Mouse (Mus musculus) cerebellum, adult 9-11 months (tissue): ENCODE measurements at regions not wholly inside any gene's neighbourhood (a gene's known extent, or its start where the extent isn't known, plus 50 kb on each side); places are given as distances from the start of the nearest gene placed in this dataset.

Experiments used
- DNase-seq: peaks from one replicate; pipeline ENCODE4 v3.0.0; 2022

DNA sequence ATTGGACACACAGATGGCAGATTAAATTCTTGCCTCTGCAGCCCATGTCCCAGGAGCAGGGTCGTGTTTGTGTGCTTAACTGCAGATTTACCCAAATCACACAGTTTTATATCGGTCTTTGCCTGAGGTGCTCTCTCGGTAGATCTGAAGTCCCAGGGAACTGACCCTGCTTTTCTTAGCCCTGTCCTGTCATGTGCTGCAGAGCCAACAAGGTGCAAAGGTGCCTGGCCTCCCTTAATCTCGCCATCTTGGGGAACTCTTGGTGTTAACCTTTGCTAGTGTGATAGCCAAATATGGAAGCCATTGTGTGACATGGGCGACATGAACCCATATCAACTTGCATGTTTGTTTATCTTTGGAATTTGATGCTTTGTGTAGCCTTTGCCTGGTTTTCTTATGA lies 107.1 kb upstream of the Lyplal1 start:
- DNase-seq: no peak

GRCm38 (mm10) chr1:186223417-186223816 lies 106.3 kb upstream of the Lyplal1 start:
- DNase-seq: no peak

GRCm38 (mm10) chr1:186218995-186219394 lies 101.9 kb upstream of the Lyplal1 start:
- DNase-seq: no peak

GRCm38 (mm10) chr1:186217198-186217597 lies 100.1 kb upstream of the Lyplal1 start:
- no peak for DNase-seq

DNA sequence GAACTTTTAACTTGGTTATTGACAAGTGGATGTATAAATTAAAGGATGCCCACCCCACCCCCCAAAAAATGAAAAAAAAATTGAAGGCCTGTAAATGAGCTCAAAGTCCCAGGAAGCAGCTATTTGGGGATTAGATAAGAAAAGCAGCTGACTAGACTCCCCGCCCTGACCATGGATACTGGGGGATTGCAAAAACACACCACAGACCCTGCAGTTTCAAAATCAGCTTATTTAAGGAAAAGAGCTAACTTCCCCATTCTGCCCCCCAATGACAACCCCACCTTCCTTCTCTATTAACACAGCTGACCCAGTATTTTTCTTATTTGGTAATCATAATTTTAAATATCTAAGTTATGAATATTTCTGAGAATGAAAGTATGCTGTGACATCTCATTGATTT lies 87.0 kb upstream of the Lyplal1 start:
- no peak for DNase-seq

GRCm38 (mm10) chr1:186202536-186202935 lies 85.4 kb upstream of the Lyplal1 start:
- DNase-seq: no peak

DNA sequence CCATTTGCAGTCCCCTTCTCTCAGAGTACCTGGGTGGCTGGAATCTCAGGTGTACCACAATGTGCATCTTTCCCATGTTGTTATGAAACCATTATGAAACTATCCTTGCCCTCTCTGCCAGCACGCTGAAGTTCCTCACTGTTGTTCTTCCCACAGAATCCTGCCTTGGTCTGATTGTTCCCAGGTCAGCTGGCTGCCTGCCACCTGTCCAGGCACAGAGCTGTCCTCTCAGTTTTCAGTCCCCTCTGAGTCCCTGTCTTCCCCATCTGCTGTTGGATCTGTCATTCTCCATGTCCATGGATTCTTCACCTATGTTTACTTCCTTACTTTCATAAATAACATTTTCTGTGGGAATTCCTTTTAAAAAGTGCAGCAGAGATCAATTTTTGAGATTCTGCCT lies 81.3 kb upstream of the Lyplal1 start:
- no peak for DNase-seq

DNA sequence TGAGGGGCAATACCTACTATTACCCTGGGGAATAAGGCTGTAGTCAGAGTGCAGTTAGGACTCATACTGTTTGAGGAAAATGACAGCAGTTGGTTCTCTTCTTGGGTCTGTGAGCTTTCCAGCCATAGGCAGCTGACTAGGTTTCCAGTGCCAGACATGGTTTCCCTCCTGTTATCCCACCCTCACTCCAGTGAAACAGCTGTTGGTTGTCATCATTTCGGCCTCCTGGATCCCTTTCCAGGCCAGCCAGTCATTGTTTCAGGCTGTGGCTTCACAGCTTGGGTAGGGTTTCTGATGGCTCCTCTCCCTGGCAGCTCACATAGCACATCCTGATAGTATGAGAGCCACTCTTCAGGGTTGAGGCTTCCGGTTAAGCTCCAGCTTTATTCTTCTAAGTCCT lies 79.9 kb upstream of the Lyplal1 start:
- no peak for DNase-seq

DNA sequence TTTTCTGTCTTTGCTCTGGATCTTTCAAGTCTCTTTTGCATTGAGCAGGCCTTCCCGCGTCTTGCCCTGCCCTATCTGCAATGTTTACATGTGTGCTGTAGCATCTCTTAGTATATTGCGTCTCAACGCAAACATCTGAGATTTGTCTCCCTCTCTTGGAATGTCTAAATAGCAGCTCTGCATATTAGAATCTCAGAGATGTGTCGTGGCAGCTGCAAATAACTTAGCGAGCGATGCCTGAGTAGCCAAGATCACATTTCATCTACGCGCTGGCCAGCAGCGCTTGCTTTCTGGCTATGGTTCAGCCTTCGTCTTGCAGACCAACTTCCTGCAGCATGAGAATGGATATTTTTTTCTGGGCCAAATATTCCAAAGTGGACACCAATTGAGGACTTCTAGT lies 72.3 kb upstream of the Lyplal1 start:
- no peak for DNase-seq

GRCm38 (mm10) chr1:186187372-186187771 lies 70.3 kb upstream of the Lyplal1 start:
- DNase-seq: no peak

DNA sequence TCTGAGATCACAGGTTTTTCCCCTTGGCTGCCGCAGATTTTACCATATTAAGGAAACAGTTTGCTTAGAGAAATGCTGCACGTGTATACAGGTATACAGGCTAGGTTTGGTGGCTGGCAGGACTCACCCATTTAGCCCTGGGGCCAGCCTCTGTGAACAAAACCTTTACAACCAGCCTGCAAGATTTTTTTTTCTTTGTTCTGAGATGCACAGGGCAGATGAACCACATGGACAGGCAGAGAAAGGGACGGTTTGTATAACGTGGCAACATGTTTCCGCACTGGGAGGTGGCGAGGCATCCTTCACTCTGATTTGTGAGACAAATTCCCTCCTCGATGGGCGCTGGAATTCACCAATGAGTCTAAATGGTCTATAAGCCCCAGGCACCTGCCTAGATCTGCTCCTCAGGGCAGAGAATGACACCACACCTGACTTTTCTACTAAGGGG lies 66.1 kb upstream of the Lyplal1 start:
- no peak for DNase-seq

DNA sequence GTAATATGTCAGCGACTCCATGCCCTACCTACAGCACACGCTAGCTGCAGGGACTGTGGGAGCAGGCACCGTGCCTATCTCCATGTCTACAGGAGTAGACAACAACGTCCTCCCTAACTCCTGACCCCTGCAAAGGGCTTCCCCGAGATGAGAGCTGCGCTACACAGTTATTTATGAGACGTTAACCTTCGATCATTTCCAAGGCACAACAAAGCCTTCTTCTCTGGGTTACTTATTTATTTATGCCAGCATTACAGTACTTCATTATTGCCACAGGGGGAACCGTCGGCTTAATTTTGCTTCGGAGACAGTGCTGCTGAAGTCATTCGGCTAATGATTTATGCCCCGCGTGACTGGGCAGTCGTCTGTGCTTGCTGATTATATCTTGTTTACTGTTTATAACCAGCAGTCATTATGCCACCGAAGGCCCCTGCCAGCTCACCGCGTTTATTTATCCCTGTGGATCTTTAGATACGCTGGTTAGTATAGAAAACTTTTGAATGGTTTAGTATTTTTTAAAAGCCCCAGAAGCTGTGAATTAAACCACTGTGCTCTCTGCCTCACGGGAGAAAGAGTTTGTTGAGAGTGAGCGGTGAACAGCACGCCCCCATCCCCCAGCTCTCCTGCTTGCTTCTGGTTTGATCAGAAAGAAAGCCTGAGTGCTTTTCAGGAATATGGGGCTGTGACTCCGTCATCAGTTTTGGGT lies 65.5 kb upstream of the Lyplal1 start:
- no peak for DNase-seq

- no peak for DNase-seq
Observed at GRCm38 (mm10) chr1:186177019-186177418, 59.9 kb upstream of the Lyplal1 start.

GRCm38 (mm10) chr1:186173472-186174014 lies 56.4 kb upstream of the Lyplal1 start:
- DNase-seq: no peak

- no peak for DNase-seq
Observed at GRCm38 (mm10) chr1:186171691-186172090, 54.6 kb upstream of the Lyplal1 start.
